Mouse (Mus musculus) heart, postnatal 0 days (tissue): ENCODE results near the gene Shc2.

Experiments used
- CTCF ChIP-seq: IDR thresholded peaks from 2 replicates; pipeline ENCODE4 v1.5.1; 2016; ENCODE audit warnings: antibody characterized with exemption, control low read depth, low read depth
- EP300 ChIP-seq: IDR thresholded peaks from 2 replicates; pipeline ENCODE4 v1.6.1; 2016; ENCODE audit warnings: antibody characterized with exemption, low read depth

DNA sequence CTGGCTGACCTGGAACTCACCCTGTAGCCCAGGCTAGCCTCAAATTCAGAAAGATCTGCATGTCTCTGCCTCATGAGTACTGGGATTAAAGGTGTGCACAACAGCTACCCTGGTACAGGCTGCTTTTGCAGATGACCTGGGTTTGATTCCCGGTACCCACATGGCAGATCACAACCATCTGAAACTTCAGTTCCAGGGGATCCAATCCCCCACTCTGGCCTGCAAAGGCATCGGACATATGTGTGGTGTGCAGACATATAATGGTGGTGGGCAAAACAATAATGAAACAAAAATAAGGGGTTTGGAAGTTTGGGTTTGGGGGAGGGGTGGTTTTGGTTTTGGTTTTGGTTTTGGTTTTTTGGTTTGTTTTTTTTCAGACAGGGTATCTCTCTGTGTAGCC, 66.4 kb downstream of the Shc2 start:
- TF ChIP-seq EP300, result no peak
- no peak for TF ChIP-seq CTCF
